Mouse (Mus musculus) heart, adult 18-20 months (tissue): Measurements from ENCODE around the gene Zfp473. TPM values are rescaled to one million over a fixed set of nuclear protein-coding genes. Genes with fewer than 3 reads are reported as not detected.
"Not testable (repeated sequence)": the region's sequence is repeated elsewhere in the genome, so short reads cannot be mapped to it uniquely, and the experiment has no call there.

Experiments
- DNase-seq, 2 experiments: peaks; one replicate each; pipeline ENCODE4 v3.0.0; 2021 to 2022; ENCODE audit warnings: mixed read lengths in 1 of 2
- long read RNA-seq, 2 experiments: library from polyadenylated mRNA; stranded (forward); transcript quantifications; one replicate each; pipeline ENCODE4 v2.0.0; 2021
- total RNA-seq, 2 experiments: library from RNA; stranded (reverse); gene quantifications; 2 replicates each; pipeline ENCODE4 v1.2.3; 2021

The Zfp473 gene
- total RNA-seq, result not detected
- long read RNA-seq, experiment 1, result 0 reads
- long read RNA-seq, experiment 2, result 0 reads

DNA sequence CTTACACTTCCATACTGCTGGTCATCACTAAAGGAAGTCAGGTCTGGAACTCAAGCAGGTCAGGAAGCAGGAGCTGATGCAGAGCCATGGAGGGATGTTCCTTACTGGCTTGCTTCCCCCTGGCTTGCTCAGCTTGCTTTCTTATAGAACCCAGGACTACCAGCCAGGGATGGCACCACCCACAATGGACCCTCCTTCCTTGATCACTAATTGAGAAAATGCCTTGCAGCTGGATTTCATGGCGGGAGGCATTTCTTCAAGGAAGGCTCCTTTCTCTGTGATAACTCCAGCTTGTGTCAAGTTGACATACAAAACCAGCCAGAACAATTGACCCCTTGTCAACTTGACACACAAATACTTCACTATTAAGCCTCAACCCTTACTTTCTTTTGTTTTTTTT lies at the start of gene Zfp473:
Gene Zfp473, minus strand, starts transcription at position 101 of the 400 bp plus-strand sequence.
- DNase-seq, result not testable (repeated sequence)

DNA sequence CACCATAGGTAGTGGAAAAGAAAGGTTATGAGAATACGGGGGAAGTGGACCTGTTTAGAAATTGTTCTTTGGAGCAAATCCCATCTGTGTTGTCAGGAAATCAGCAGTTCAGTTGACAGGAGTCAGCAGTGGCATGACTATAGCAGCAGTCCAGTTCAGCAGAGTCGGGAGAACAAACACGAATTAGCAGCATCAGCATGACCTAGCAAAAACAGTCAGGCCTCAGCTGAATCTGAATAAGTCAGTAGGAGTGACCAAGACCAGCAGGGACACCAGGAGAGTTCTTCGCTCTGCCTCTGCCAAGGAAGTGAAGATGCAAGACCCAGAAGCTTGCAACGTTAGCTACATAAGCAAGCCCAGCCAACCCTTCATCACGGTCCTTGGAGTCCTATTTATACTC lies 41.9 kb upstream of the Zfp473 start:
- DNase-seq, result no peak

GRCm38 (mm10) chr7:44790066-44790465 lies 39.2 kb upstream of the Zfp473 start:
- no peak for DNase-seq

DNA sequence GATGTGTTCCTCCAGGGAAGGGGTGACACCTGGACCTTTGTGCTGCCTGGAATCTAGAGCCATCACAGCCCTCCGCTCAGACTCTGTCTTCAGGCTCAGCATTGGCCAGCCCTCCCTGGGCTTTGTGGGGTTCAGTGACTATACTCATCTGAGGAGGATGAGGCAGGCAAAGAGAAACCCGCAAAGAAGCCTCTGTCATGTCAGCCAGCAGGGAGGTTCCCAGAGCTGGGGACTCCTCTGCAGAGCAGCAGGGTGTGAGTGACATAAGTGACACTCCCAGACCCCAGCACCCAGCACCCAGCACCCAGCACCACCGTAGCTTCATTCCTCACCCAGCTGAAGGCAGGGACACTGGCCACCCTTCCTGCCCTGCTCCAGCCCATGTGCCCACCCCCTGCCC lies 38.7 kb upstream of the Zfp473 start:
- DNase-seq, result no peak

DNA sequence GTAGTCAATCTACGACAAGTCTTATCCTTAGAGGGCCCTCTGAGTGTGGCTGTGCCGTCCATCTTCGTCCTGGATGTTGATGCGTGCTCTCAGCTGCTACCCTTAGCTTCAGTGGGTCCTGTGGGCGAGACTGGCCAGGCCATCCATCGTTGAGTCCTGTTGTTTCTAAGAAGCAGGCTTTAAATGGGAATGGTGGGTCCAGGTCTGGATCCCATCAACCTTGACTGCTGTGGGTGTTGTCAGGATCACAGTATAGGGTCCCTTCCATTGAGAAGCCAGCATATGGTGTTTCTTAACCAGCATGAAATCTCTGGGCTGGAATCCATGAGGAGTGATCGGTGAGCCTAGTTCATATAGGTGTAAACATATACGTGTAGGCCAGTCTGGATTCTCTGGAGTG lies 29.3 kb upstream of the Zfp473 start:
- DNase-seq, result no peak

GRCm38 (mm10) chr7:44776849-44777498 lies 26.1 kb upstream of the Zfp473 start:
- DNase-seq, result no peak

DNA sequence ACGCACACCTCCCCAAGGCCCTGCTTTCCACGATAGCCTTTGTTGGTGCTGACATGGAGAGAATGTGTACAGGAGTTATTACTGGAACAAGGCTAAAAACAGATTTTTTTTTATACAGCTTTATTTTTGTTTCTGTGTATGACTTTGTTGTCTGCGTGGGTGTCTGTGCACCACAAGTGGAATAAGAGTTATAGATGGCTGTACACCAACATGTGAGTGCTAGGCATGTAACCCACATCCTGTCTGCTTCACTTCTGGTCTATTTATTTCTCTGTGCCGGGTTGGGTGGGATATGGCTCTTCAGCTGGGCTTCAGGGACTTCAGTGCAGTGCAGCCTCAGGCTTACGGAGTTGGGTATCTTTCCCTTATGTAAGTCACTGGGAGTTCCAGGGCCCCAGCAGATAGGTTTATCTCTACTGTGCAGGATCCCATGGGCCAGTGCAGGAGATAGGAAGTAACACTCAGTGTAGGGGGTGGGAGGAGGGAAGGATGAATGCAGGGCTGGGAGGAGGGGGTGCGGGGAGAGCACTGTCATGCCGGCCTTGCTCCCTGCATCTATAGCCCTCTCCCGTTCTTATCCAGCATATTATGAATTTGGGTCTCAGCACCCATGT lies 21.8 kb upstream of the Zfp473 start:
- DNase-seq, result no peak

GRCm38 (mm10) chr7:44770046-44770578 lies 19.3 kb upstream of the Zfp473 start:
- DNase-seq, result peak; percentile 54 to 80

DNA sequence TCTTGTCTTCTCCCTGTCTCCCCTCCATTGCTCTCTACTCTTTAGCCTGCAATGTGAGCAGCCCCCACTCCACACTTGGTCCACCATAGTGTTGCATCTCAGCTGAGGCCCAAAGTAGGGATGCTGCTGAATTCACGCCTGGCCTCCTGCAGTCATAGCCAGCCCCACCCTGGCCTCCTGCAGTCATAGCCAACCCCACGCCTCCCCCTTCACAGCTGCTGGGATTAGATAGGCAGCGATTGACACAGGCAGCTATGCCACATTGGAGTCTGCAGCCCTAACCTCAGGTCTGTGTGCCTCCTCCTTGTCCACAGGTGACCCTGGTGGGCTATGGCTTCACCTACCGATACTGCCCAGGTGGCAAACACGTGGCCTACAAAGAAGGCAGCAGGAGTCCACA lies 17.3 kb upstream of the Zfp473 start:
- no peak for DNase-seq

GRCm38 (mm10) chr7:44760366-44760765 lies 9.5 kb upstream of the Zfp473 start:
- DNase-seq, result no peak

DNA sequence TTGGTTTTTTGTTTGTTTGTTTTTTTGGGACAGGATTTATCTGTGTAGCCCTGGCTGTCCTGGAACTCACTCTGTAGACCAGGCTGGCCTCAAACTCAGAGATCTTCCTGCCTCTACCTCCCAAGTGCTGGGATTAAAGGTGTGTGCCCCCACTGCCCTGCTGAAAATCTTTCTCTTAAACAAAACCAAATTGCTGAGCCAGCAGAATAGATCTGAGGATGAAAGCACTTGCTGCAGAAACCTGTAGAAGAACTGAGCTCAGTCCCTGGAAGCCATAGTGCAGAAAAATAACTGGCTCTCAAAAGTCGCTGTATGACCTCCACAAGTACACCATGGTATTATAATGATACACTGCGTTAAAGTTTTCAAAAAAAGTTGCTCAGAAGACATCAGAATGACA lies 6.3 kb upstream of the Zfp473 start:
- DNase-seq, result no peak

GRCm38 (mm10) chr7:44748101-44749044 lies 2.5 kb downstream of the Zfp473 start, which contains the start of gene Vrk3:
Gene Vrk3 (plus strand): TSS chr7:44748413.
- peak; percentile 94 to 99 for DNase-seq

GRCm38 (mm10) chr7:44747115-44747514 lies 3.7 kb downstream of the Zfp473 start:
- DNase-seq, result no peak

DNA sequence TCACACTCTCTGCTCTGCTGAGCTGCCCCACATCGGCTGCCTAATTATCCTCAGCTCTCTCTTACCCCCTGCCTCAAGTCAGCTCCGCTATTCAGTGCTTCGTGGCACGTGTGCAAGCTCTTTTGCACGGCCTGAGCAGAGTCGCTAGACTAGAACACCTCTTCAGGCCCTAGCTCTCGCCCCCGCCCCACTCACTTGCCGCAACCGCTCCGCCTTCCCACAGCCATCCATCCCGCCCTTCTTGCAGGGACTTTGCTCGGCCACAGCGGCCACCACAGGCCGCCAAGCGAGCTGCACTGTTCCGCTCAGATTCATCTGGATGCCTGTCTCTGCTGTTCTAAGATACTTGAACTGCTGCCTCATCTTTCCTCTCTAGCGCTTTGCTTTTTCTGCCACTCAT lies 5.8 kb downstream of the Zfp473 start:
- peak; percentile 82 to 83 for DNase-seq

DNA sequence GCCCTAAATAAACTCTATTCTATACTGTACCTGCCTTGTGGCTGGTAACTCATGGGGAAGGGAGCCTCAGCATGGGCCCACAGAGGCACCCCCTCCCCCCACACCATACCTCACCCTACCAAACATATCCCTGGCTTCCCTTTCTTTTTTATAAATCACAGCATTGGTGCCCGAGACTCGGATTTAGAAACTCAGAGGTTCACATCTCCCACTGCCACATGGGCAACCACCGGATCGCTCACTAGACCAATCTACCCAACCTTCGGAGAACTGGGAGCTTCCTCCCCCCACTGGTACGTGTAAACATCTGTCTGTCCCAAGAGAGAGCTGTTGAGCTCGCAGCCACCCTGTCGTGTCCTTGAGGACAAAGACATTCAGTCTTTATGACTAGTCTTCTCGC lies 6.6 kb downstream of the Zfp473 start:
- DNase-seq, result no peak

DNA sequence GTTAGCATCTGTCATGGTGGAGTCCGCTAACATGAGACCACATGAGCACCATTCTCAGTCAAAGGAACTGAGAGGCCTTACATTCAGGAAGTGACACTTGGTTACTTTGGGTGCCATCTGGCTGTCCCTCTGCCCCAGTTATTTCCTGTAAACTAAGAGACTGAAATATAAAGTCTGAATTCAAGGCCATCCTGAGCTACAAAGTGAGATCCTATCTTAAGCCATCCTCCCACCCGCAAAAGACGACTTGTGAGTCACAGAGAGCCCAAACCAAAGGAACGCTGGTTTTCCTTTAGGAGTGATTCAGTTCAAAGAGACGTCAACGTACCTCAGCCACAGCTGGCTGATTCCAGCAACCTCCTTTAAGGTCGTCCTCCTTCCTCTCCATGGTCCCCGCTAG lies 9.5 kb downstream of the Zfp473 start:
- DNase-seq, result no peak

DNA sequence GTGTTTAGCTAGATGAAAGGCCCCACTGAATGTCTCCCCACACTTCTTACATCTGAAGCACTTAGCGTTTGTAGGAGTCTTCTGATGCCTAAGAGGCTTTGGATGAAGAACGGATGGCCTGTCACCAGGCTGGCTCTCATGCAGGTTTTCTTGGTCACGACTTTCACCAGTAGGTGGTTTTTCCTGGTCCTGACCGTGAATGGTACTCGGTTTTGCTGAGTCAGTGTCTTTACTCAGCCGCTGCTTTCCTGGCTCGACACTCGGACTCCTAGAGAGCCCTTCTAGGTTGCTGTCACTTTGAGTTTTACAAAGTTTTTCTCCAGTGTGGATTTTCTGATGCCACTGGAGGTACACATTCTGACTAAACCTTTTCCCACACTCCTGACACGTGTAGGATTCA lies 17.1 kb downstream of the Zfp473 start:
- no peak for DNase-seq

GRCm38 (mm10) chr7:44728082-44728975 lies 22.5 kb downstream of the Zfp473 start:
- DNase-seq, result peak in 1 of 2 experiments; percentile 25

DNA sequence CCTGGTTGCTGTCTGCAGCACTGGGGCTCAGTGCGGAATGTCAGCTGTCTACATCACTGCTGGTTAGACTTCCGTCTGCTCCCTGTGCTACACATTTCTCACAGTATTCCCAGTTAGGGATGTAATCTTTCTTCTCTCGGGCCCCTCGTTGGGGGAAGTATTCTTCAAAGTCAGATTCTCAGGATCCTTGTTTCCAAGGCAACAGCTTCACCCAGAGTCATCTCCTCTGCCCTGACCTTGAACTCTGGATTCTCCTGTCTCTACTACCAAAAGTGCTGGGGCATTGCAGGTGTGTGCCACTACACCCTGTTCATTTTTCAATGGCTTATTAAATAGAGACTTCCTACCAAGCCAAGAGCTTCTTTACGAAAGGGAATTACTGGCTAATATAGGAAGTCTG lies 23.7 kb downstream of the Zfp473 start:
- no peak for DNase-seq

DNA sequence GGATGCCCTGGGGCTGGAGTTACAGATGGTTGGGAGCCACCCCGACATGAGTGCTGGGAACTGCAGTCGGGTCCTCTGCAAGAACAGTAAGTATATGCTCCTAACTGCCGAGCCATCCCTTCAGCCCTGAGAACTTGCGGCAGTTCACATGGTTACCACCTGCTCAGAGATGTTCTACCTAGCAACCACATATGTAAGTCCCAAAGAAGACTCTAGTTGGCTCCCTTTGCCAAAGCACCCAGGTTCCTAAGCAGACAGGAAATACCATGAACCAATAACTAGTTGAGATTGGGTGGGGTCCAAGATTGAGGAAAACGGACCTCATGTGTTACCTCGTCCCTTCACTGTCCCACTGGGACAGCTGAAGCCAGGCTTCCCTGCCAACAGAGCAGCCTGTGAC lies 24.5 kb downstream of the Zfp473 start:
- DNase-seq, result no peak

DNA sequence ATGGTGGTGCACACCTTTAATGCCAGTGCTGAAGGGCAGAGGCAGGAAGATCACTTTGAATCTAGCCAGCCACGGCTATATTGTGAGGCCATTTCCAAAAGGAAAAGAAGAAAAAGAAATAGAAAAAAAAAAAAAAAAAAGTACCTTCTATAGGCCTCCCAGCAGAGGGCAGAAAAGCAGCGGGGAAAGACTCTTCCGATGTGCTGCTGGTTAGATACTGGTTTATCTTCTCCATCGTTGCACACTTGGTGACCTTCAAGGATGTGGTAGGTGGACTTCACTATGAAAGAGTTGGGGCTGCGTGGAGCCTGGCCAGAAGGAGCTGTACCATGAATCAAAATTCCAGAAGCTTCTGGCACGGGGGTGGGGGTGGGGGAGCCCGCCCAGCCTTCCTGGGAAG lies 26.5 kb downstream of the Zfp473 start:
- peak in 1 of 2 experiments; percentile 8 for DNase-seq

DNA sequence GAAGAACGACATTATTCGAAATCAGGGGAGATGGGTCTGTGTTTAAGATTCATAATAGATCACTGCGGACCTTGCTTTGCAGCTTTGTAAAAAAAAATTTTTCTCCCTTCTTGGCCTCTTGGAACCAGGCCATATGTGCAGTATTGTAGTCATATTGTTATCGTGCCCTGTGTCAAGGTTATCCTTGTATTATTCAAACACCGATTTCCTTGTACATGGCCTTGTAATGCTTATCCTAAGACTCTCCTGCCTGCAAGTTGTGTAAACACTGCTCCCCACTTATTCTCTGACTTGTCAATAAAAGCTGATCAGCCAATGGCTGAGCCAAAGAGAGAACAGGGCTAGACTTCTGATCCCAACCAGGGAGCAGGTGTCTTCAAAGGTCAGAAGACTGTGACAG lies 28.8 kb downstream of the Zfp473 start:
- no peak for DNase-seq
